Mouse (Mus musculus) G1E (cell line): ENCODE measurements around the gene Pop5.

Source experiments
- CTCF ChIP-seq: IDR thresholded peaks from 2 replicates; pipeline ENCODE4 v1.5.1; 2012; ENCODE audit warnings: low read depth, low read length, inconsistent platforms, mixed read lengths
- GATA1 ChIP-seq: IDR thresholded peaks from 2 replicates; pipeline ENCODE4 v1.6.1; 2012; ENCODE audit warnings: borderline replicate concordance, low read length, inconsistent platforms, mixed read lengths
- POLR2AphosphoS5 ChIP-seq: IDR thresholded peaks from 2 replicates; pipeline ENCODE4 v1.6.1; 2012; ENCODE audit warnings: low read depth, low read length, inconsistent platforms; ENCODE audit not compliant: insufficient replicate concordance
- TAL1 ChIP-seq: conservative IDR thresholded peaks from 2 replicates; pipeline ENCODE4 v1.6.1; 2012; ENCODE audit warnings: low read depth, low read length, inconsistent platforms, mixed read lengths

- TF ChIP-seq CTCF (no peak), TAL1 (no peak), GATA1 (no peak), POLR2AphosphoS5 (no peak)
Measured at GRCm38 (mm10) chr5:115215273-115216185, 20.1 kb upstream of the Pop5 start.
